Mouse (Mus musculus) spleen, postnatal 4 days (tissue): Measurements from ENCODE around the gene Pnpla7.

Source experiments
- DNase-seq, 2 experiments: peaks; one replicate each; pipeline ENCODE4 v3.0.0; 2022; ENCODE audit warnings: low spot score in 2 of 2

The Pnpla7 gene

DNA sequence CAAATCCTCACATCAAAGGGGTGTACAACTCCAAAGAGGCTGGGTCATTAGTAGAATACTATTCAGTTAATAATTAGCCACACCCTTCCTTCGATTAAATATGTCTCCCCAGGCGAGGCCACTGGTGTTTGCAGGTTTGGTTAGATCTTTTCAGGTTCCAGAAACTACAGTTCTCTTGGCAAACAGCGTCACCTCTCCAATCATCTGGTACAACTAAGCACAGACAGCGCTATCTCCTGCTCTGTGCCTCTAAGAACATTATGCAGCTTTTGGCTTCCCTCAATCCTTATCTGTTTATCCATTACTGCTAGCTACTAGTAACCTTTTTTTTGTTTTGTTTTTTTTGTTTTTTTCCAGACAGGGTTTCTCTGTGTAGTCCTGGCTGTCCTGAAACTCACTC is 93.7 kb downstream of the Pnpla7 start:
- DNase-seq: no peak

DNA sequence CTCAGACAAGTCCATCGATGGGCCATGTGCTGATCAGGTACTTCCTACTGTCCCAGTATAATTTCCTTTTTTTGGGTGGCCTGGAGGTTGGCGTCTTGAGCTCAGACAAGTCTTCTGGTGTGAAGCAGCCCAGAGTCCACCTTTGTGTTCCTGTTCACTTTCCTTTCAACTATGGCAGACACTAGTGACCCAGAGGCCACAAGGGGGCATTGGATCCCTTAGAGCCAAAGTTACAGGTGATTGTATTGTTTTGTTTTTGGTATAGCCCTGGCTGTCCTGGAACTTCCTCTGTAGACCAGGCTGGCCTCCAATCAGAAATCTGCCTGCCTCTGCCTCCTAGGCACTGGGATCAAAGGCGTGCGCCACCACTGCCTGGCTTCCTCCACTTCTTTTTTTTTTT is 96.6 kb downstream of the Pnpla7 start:
- no peak for DNase-seq

DNA sequence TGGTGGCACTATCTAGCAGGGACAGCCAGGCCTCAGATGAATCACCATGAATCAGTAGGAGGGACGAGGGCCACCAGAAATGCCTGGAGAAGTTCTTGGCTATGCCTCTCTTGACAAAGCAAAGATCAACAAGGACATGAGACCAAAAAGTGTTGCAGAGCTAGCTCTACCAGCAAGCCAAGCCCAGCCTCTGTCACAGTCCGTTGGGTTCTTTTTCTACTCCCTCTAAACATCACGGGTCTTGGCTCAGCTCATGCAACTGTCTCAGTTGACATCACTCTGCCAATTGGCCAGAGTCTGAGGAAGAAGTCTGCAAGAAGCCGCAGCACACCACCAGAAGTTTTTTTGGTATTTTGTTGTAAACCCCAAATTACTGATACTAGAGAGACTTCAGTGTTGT is 99.7 kb downstream of the Pnpla7 start:
- no peak for DNase-seq

DNA sequence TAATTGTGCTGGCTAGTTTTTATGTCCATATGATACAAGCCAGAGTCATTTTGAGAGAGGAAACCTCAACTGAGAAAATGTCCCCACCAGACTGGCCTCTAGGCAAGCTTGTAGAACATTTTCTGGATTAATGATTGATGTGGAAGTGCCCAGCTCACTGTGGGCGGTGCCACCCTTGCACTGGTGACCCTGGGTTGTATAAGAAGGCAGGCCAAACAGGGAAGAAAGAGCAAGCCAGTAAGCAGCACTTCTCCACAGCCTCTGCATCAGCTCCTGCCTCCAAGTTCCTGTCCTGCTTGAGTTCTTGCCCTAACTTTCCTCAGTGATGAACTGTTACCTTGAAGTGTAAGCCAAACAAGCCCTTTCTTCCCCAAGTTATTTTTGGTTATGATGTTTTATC is 103.1 kb downstream of the Pnpla7 start:
- no peak for DNase-seq

DNA sequence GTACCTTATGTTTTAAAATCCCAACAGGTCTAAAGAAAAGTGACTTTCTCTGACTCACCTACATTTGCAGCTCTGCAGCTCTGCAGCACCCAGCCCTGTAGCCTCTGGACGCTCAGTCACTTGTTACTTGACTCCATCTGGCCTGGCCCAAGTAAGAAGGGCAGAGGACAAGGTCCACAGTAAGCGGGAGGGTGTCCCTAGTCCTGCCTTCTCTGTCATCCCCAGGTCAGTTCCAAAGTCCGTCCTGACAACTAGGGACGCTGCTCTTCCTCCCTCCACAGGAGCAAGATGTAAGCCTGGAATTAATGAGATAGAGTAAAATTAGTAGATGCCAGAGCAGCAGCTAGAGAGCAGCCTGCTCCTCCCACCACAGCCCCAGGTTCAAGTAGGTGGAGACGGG is 104.2 kb downstream of the Pnpla7 start, which contains the start of gene Entpd8:
Entpd8 (plus strand) TSS at position 229 of the 400 bp plus-strand sequence.
- no peak for DNase-seq

DNA sequence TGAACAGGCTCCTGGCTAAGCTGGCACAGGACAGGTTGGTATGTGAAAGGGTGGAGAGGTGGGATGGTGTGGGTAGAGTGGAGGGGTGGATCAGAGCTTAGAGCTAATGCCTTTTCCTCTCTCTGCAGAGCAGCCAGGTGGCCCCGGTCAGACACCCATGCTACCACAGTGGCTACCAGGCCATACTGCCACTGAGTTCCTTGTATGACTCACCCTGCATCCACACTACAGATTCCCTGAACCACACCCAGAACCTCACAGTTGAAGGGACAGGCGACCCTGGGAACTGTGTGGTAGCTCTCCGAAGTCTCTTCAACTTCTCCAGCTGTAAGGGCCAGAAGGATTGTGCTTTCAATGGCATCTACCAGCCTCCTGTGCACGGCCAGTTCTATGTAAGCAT is 107.9 kb downstream of the Pnpla7 start:
- DNase-seq: no peak

DNA sequence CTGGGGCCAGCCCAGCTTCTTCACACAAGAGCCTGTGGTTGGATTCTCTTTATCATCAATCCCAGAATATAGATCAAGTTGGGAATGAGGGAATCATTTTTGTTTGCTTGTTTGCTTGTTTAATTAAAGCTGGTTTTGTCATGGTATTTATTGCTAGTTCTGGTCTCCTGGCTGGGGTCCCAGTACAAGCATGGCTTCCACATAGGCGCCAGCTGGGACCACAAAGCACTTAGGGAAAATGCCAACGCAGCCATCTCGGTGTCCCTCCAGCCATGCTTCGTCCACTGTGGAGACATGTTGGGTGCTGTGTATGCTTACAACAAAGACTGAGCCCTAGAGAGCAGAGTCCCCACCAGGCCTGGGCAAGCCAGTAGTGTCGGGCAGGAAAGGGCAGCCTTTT is 109.7 kb downstream of the Pnpla7 start:
- DNase-seq: no peak

DNA sequence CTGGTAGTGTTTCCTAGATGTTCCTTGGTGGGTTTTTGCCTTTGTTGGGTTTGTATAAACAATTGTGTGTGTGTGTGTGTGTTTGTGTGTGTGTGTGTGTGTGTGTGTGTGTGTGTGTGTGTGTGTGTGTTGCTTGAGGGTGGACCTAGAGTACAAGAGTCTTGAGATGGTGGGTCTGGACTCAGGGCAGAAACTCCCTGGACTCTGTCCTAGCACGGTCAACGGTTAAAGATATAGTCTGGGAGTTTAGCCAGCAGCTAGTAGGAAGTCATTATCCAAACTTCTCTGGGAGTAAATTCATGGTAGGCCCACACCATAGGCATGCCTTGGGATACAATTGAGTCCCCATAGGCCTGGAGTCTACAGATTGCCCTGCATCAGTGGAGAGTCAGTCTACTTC is 112.0 kb downstream of the Pnpla7 start:
- DNase-seq: no peak

DNA sequence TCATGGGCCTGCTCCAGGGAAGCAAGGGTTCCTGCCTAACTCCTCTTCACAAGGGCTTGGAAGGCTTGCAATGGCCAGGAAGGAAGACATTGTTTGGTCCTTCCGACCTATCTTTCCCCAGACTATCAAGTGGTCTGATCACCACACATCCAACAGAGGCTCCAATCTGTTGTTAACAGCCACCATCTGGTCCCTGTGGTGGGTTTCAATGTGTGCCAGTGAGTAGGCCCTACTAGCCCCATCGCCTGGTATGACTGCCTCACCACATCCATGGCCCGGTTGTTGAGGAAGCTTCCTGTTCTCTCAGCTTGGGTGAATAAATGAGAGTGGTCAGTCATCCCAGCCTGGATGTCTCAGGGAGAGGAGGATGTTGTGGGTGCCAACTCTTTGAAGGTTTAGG is 112.8 kb downstream of the Pnpla7 start:
- DNase-seq: no peak

DNA sequence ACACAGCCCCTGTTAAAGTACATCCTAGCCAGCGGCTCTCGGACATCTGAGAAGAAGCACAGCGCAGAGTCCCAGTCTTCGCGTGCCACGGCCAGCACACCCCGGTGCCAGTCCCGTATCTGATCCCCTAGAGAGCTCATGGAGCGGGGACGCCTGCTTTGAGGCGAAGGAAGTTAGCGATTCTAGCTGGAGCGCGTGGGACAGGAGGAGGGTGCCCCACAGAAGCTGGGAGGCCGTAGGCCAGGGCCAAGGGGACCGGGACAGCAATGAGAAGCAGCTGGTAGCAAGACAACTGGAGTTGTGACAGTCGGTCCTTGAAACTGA is 118.9 kb downstream of the Pnpla7 start:
- no peak for DNase-seq

DNA sequence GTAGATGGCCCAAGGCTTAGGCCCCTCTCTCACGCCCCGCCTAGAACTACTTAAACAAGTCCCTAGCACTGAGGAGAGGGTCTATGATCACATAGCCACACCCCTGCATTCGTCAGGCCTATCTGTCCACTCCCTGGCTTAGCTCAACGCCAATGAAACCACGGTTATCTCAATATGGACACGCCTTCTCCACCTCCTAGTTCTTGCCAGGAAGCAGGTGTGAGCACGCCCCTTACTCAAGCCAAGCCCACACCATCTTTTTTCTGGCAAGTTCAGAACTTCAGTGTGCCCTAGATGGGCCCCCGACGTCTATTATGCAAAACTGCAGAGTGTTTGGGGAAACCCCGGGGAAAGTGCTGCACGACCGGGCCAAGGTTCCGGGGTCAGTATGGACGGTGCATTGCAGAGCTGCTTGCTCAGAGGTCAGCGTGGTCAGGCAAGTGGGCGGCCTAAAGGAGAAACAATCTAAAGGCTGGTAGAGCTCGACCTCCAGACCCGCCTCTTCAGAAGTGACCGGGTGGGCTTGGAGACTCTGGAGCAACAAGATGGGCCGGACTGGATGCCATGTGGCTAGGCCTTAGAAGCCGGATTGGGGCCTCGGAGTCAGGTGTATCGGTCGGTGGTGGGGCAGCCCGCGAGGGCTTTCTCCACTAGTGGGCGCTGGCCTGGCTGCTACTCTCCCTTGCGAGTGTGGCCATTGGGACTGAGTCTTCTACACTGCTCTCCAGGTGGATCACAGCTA is 119.4 kb downstream of the Pnpla7 start, which contains the start of gene Noxa1:
Noxa1 (minus strand) TSS at position 41 of the 742 bp plus-strand sequence.
- no peak for DNase-seq

DNA sequence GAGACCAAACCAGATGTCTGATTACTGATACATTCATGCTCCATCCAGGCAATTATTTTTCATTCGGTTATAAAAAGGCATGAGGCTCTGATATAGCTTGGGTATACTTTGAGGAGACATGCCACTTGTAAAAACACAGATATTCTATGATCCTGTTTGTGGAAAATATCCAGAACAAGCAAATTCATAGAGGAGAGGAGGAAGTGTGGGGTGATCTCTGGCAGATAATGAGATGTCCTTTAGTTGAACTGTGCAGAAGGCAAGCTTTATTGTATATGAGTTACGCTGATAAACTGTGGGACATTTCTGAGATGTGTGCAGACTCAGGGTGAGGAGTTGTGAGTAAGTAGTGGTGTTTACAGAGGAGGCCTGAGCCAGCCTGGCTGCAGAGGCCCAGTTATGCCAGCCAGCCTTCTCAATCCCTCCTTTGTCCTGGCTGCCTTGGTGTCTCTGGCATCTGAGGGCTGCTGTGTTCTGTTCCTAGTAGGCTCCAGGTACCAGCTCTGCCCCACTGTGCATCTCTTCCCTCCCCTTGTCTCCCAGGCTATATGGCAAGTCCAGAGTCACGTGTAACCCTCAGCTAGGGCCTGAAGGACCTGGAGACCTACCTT is 122.3 kb downstream of the Pnpla7 start:
- DNase-seq: no peak

DNA sequence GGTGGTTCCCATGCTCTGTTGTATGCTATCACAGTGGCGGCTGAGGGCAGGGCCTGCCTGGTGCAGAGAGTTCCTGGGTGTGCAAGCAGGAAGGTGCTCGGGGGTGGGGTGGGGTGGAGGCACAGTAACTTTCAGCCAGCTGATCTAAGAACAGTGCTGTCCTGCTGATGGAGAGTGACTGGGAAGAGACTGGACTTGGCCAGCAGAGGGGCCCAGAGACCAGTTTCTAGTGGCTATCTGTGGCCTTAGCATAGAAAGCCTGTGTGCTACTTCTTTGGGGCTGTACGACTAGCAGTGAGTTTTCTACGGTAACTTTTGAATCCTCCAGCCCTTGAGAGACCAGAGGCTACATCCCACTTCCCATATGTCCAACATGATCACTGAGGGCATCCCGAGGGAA is 123.1 kb downstream of the Pnpla7 start:
- no peak for DNase-seq

DNA sequence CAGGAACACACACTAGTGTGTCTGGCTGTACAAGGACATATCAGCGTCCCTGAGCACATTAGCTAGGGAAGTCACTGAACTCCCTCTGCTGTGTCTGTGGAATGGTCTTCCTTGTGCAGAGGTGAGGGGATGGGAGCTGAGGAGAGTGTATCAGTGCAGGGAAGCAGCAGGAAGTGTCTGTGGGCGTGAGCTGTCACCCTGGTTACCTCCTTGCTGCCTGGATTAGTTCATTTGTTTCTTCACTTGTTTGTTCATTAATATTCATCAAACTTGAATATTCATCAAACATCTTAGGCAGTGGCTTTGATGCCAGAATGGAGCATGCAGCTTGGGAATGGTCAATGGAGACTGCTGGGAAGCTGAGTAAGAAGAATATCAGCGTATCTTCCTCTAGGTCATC is 123.9 kb downstream of the Pnpla7 start:
- no peak for DNase-seq
